Mouse (Mus musculus) neural tube, embryonic 12.5 days (tissue): ENCODE measurements around the gene Kif5c. TPM values are rescaled to one million over a fixed set of nuclear protein-coding genes. Genes with fewer than 3 reads are reported as not detected.
A peak's percentile ranks its signal among the peaks of the same experiment; 100 is the strongest.

Experiments
- ATAC-seq: fragments of 200-750 bp; cut with Nextera tagmentation; 2 replicates; pipeline ENCODE4 v1.8.0; 2017; ENCODE audit warnings: low read depth, mild to moderate bottlenecking, moderate TSS enrichment, moderate library complexity; ENCODE audit not compliant: low FRiP score
- H3K27ac ChIP-seq: fragments of 300-500 bp; sonication (generic); 2 replicates; pipeline ENCODE4 v1.5.1; 2016
- H3K27me3 ChIP-seq: fragments of 300-500 bp; sonication (generic); replicated peaks from 2 replicates; pipeline ENCODE4 v1.6.1; 2016; ENCODE audit warnings: mild to moderate bottlenecking
- H3K36me3 ChIP-seq: fragments of 300-500 bp; sonication (generic); 2 replicates; pipeline ENCODE4 v1.6.1; 2016; ENCODE audit warnings: mild to moderate bottlenecking
- H3K4me1 ChIP-seq: fragments of 300-500 bp; sonication (generic); 2 replicates; pipeline ENCODE4 v1.6.1; 2016
- H3K4me2 ChIP-seq: fragments of 300-500 bp; sonication (generic); replicated peaks from 2 replicates; pipeline ENCODE4 v1.6.1; 2016; ENCODE audit warnings: mild to moderate bottlenecking
- H3K4me3 ChIP-seq: fragments of 300-500 bp; sonication (generic); 2 replicates; pipeline ENCODE4 v1.5.1; 2016
- H3K9ac ChIP-seq: fragments of 300-500 bp; sonication (generic); 2 replicates; pipeline ENCODE4 v1.6.1; 2016; ENCODE audit warnings: mild to moderate bottlenecking
- H3K9me3 ChIP-seq: fragments of 300-500 bp; sonication (generic); 2 replicates; pipeline ENCODE4 v1.6.1; 2016; ENCODE audit warnings: mild to moderate bottlenecking
- WGBS: fragments of 180-500 bp; shearing (Covaris S2); methylation state at CpG from one replicate; pipeline ENCODE4 v1.1.7; 2016; 5-methylcytosine and 5-hydroxymethylcytosine counted together
- polyA plus RNA-seq: library from polyadenylated mRNA; unstranded; fragments of >200 nt; fragmentation: Nextera tagmentation; extraction: Ambion mirVana; gene quantifications from 2 replicates; pipeline ENCODE4 v1.2.1, GENCODE M21; 2016

The Kif5c gene
- polyA plus RNA-seq, 1 experiment from 2014 or later, result 168 TPM

- H3K36me3 ChIP-seq, result no peaks in the 10 kb centered on the region
- peaks cover 10% of the 10 kb centered on the region for H3K4me1 ChIP-seq
- no peak overlapping the region for H3K27ac ChIP-seq
- H3K9ac ChIP-seq, result no peak overlapping the region
- peaks cover 38% of the 10 kb centered on the region for H3K27me3 ChIP-seq
- no peaks in the 10 kb centered on the region for H3K9me3 ChIP-seq
- H3K4me2 ChIP-seq, result peak overlapping the region; percentile 100; the same call in 1 of the 2 replicates
- ATAC-seq, result no peak
- H3K4me3 ChIP-seq, result no peak overlapping the region
- WGBS, result 15% methylated on average over 3 of the region's 3 CpGs
Measured at GRCm38 (mm10) chr2:49788643-49789042, 169.5 kb downstream of the Kif5c start.

DNA sequence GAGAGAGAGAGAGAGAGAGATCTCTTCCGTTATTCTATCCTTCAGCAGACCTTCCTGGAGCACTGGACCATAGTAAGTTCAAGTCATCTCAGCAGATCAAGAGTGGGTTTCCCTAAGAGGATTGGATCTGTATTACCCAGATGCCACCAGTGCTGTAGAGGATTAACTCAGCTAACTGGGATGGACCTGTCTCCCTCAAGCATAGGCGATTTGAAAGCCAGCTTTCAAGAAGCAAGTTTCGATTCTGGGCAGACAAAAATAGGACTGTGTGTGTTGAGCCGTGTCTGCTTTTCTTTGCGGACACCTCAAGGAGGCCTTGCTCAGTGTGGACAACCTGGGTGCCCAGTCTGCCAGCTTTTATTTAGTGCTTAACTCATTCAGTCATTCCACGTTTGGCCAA, 170.0 kb downstream of the Kif5c start:
- no peaks in the 10 kb centered on the region for H3K9me3 ChIP-seq
- WGBS, result 77% methylated on average over 6 of the region's 6 CpGs
- no peak overlapping the region for H3K27ac ChIP-seq
- no peaks in the 10 kb centered on the region for H3K36me3 ChIP-seq
- no peak overlapping the region for H3K4me3 ChIP-seq
- no peak overlapping the region for H3K4me2 ChIP-seq
- ATAC-seq, result no peak
- peaks cover 10% of the 10 kb centered on the region for H3K4me1 ChIP-seq
- peaks cover 38% of the 10 kb centered on the region for H3K27me3 ChIP-seq
- H3K9ac ChIP-seq, result no peak overlapping the region

GRCm38 (mm10) chr2:49789504-49789903, 170.4 kb downstream of the Kif5c start:
- H3K36me3 ChIP-seq, result no peaks in the 10 kb centered on the region
- no peaks in the 10 kb centered on the region for H3K9me3 ChIP-seq
- H3K9ac ChIP-seq, result no peak overlapping the region
- H3K27ac ChIP-seq, result no peak overlapping the region
- peaks cover 10% of the 10 kb centered on the region for H3K4me1 ChIP-seq
- no peak overlapping the region for H3K4me3 ChIP-seq
- no peak for ATAC-seq
- WGBS, result 89% methylated on average over 5 of the region's 5 CpGs
- H3K27me3 ChIP-seq, result peaks cover 38% of the 10 kb centered on the region
- H3K4me2 ChIP-seq, result no peak overlapping the region

GRCm38 (mm10) chr2:49797444-49798143, 178.5 kb downstream of the Kif5c start:
- WGBS, result 65% methylated on average over 14 of the region's 14 CpGs
- Histone ChIP-seq H3K4me1 (no peaks in the 10 kb centered on the region), H3K27ac (no peak overlapping the region), H3K9ac (no peak overlapping the region), H3K36me3 (no peaks in the 10 kb centered on the region), H3K4me2 (no peak overlapping the region), H3K9me3 (no peaks in the 10 kb centered on the region), H3K4me3 (no peak overlapping the region), H3K27me3 (no peaks in the 10 kb centered on the region)
- no peak for ATAC-seq

GRCm38 (mm10) chr2:49804448-49804847, 185.3 kb downstream of the Kif5c start:
- H3K4me2 ChIP-seq, result no peak overlapping the region
- H3K4me3 ChIP-seq, result no peak overlapping the region
- H3K9me3 ChIP-seq, result no peaks in the 10 kb centered on the region
- no peak overlapping the region for H3K9ac ChIP-seq
- H3K27ac ChIP-seq, result no peak overlapping the region
- no peaks in the 10 kb centered on the region for H3K4me1 ChIP-seq
- H3K36me3 ChIP-seq, result no peaks in the 10 kb centered on the region
- WGBS, result 77% methylated on average over 8 of the region's 8 CpGs
- ATAC-seq, result no peak
- H3K27me3 ChIP-seq, result 0 out of 2 replicates have a peak, but pooled peaks cover 4% of the 10 kb centered on the region

- 71% methylated on average over 11 of the region's 11 CpGs for WGBS
Measured at GRCm38 (mm10) chr2:49805736-49806371, 186.8 kb downstream of the Kif5c start.

GRCm38 (mm10) chr2:49809496-49809895, 190.4 kb downstream of the Kif5c start:
- 84% methylated on average over 6 of the region's 6 CpGs for WGBS
- no peak for ATAC-seq
- Histone ChIP-seq H3K9ac (no peak overlapping the region), H3K27ac (no peak overlapping the region), H3K4me3 (no peak overlapping the region), H3K36me3 (no peaks in the 10 kb centered on the region), H3K4me2 (no peak overlapping the region), H3K4me1 (no peaks in the 10 kb centered on the region), H3K27me3 (0 out of 2 replicates have a peak, but pooled peaks cover 7% of the 10 kb centered on the region), H3K9me3 (no peaks in the 10 kb centered on the region)

More at GRCm38 (mm10) chr2:49805736-49806371, 186.8 kb downstream of the Kif5c start:
- Histone ChIP-seq H3K9me3 (no peaks in the 10 kb centered on the region), H3K4me1 (no peaks in the 10 kb centered on the region), H3K36me3 (no peaks in the 10 kb centered on the region), H3K4me3 (no peak overlapping the region), H3K4me2 (no peak overlapping the region), H3K9ac (no peak overlapping the region), H3K27me3 (0 out of 2 replicates have a peak, but pooled peaks cover 4% of the 10 kb centered on the region), H3K27ac (no peak overlapping the region)
- no peak for ATAC-seq

GRCm38 (mm10) chr2:49811420-49811819, 192.3 kb downstream of the Kif5c start:
- 13% methylated on average over 11 of the region's 11 CpGs for whole genome bisulfite sequencing
- Histone ChIP-seq H3K9me3 (no peaks in the 10 kb centered on the region), H3K4me1 (no peaks in the 10 kb centered on the region), H3K4me3 (no peak overlapping the region), H3K27ac (no peak overlapping the region), H3K36me3 (no peaks in the 10 kb centered on the region), H3K9ac (no peak overlapping the region), H3K4me2 (no peak overlapping the region), H3K27me3 (0 out of 2 replicates have a peak, but pooled peaks cover 7% of the 10 kb centered on the region)
- ATAC-seq, result no peak

DNA sequence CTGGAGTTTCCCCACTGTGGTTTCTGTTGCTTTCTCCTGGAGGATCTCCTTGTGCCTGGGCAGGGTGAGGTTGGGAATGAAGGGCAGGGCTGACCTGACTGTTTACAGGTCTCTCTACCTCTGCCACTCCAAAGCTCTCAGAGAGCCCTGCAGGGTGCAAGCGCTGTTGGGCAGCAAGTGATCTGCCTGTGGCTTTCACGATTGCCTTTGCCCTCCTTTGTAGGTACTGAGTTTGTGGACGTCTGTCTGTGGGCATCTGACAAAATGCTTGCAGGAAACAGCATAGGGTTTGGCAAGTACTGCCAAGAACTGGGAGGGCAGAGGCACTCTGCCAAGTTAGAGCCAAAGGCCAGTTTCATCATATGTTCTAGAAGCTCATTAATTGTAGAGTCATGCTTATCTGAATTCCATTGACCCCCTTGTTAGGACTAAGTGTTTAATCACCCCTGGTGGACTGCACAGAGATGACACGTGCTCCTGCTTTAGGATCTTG, 192.8 kb downstream of the Kif5c start:
- H3K4me3 ChIP-seq, result no peak overlapping the region
- H3K4me1 ChIP-seq, result no peaks in the 10 kb centered on the region
- no peaks in the 10 kb centered on the region for H3K9me3 ChIP-seq
- no peak overlapping the region for H3K27ac ChIP-seq
- no peak overlapping the region for H3K4me2 ChIP-seq
- 0 out of 2 replicates have a peak, but pooled peaks cover 7% of the 10 kb centered on the region for H3K27me3 ChIP-seq
- H3K9ac ChIP-seq, result no peak overlapping the region
- no peak for ATAC-seq
- no peaks in the 10 kb centered on the region for H3K36me3 ChIP-seq
- 32% methylated on average over 4 of the region's 4 CpGs for WGBS

- no peak overlapping the region for H3K9ac ChIP-seq
- no peaks in the 10 kb centered on the region for H3K4me1 ChIP-seq
- no peak for ATAC-seq
- H3K9me3 ChIP-seq, result no peaks in the 10 kb centered on the region
- 79% methylated on average over 4 of the region's 4 CpGs for WGBS
- H3K4me3 ChIP-seq, result no peak overlapping the region
- 0 out of 2 replicates have a peak, but pooled peaks cover 4% of the 10 kb centered on the region for H3K27me3 ChIP-seq
- no peak overlapping the region for H3K4me2 ChIP-seq
- H3K36me3 ChIP-seq, result no peaks in the 10 kb centered on the region
- no peak overlapping the region for H3K27ac ChIP-seq
Measured at GRCm38 (mm10) chr2:49813151-49813550, 194.1 kb downstream of the Kif5c start.

- Histone ChIP-seq H3K4me3 (no peak overlapping the region), H3K36me3 (no peaks in the 10 kb centered on the region), H3K27ac (no peak overlapping the region), H3K4me2 (no peak overlapping the region), H3K9me3 (no peaks in the 10 kb centered on the region), H3K4me1 (no peaks in the 10 kb centered on the region), H3K27me3 (0 out of 2 replicates have a peak, but pooled peaks cover 2% of the 10 kb centered on the region), H3K9ac (no peak overlapping the region)
- 83% methylated on average over 6 of the region's 6 CpGs for WGBS
- ATAC-seq, result no peak
Measured at GRCm38 (mm10) chr2:49814011-49814410, 194.9 kb downstream of the Kif5c start.

DNA sequence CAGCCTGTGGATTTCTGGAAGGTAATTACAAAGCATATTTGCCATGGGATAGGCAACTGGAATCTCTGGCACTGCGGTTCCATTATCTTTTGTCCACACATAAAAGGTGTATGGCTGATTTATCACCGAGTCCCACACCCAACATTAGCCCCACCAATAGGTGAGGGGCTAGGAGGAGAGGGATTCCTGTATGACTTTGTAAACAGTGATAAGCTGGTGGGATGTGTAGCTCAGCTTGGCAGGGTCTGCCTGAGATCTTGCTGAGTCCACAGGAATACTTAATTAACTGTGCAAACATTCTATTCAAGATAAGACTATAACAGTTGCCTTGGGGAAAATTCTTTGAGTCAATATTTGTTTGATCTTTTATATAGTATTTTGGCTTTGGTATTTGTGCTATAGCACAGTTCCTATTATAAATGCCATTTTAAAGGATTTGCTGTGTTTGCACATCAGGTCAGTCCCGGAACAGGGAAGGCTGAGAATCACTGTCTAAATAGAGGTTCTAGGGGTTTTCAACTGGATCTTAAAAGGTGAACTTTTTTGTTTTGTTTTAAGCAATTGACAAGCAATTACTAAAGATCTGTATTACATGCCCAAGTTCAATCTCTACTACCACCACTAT, 196.7 kb downstream of the Kif5c start:
- Histone ChIP-seq H3K27ac (no peak overlapping the region), H3K4me2 (no peak overlapping the region), H3K9me3 (no peaks in the 10 kb centered on the region), H3K36me3 (no peaks in the 10 kb centered on the region), H3K4me3 (no peak overlapping the region), H3K27me3 (0 out of 2 replicates have a peak, but pooled peaks cover 2% of the 10 kb centered on the region), H3K4me1 (no peaks in the 10 kb centered on the region), H3K9ac (no peak overlapping the region)
- ATAC-seq, result no peak
- 88% methylated on average over 3 of the region's 3 CpGs for WGBS
